Mouse (Mus musculus) neural tube, embryonic 11.5 days (tissue): Measurements from ENCODE around the gene Cyth1. TPM values are rescaled to one million over a fixed set of nuclear protein-coding genes. Genes with fewer than 3 reads are reported as not detected.

Source experiments
- ATAC-seq: fragments of 200-750 bp; cut with Nextera tagmentation; 2 replicates; pipeline ENCODE4 v1.8.0; 2017; ENCODE audit warnings: moderate number of reproducible peaks, mild to moderate bottlenecking, moderate TSS enrichment, moderate library complexity; ENCODE audit not compliant: insufficient read depth, low FRiP score, low TSS enrichment
- DNase-seq: peaks from one replicate; pipeline ENCODE4 v3.0.0-alpha.2; 2015; ENCODE audit warnings: low spot score
- H3K27ac ChIP-seq: fragments of 300-500 bp; sonication (generic); 2 replicates; pipeline ENCODE4 v1.5.1; 2014; ENCODE audit warnings: low read depth, mild to moderate bottlenecking, low read length
- H3K27me3 ChIP-seq: fragments of 300-500 bp; sonication (generic); 2 replicates; pipeline ENCODE4 v1.6.1; 2014; ENCODE audit warnings: mild to moderate bottlenecking, low read length, mixed read lengths; ENCODE audit not compliant: control insufficient read depth, insufficient read depth
- H3K36me3 ChIP-seq: fragments of 300-500 bp; sonication (generic); 2 replicates; pipeline ENCODE4 v1.6.1; 2014; ENCODE audit warnings: mild to moderate bottlenecking, low read length, moderate library complexity, mixed read lengths; ENCODE audit not compliant: control insufficient read depth, insufficient read depth
- H3K4me1 ChIP-seq: fragments of 300-500 bp; sonication (generic); 2 replicates; pipeline ENCODE4 v1.6.1; 2014; ENCODE audit warnings: low read length, mixed read lengths; ENCODE audit not compliant: control insufficient read depth, insufficient read depth
- H3K4me2 ChIP-seq: fragments of 300-500 bp; sonication (generic); 2 replicates; pipeline ENCODE4 v1.6.1; 2014; ENCODE audit warnings: low read depth, mild to moderate bottlenecking, moderate library complexity
- H3K4me3 ChIP-seq: fragments of 300-500 bp; sonication (generic); 2 replicates; pipeline ENCODE4 v1.5.1; 2014; ENCODE audit warnings: low read depth, low read length
- H3K9ac ChIP-seq: fragments of 300-500 bp; sonication (generic); 2 replicates; pipeline ENCODE4 v1.6.1; 2014; ENCODE audit warnings: mild to moderate bottlenecking, low read length
- H3K9me3 ChIP-seq: fragments of 300-500 bp; sonication (generic); 2 replicates; pipeline ENCODE4 v1.6.1; 2016; ENCODE audit warnings: low read length; ENCODE audit not compliant: control insufficient read depth
- WGBS: fragments of 180-500 bp; shearing (Covaris S2); extraction: QIAGEN DNeasy Blood & Tissue Kit; methylation state at CpG from one replicate; pipeline ENCODE4 v1.1.7; 2014; 5-methylcytosine and 5-hydroxymethylcytosine counted together
- polyA plus RNA-seq: library from polyadenylated mRNA; unstranded; fragments of >200 nt; fragmentation: Nextera tagmentation; extraction: Ambion mirVana; gene quantifications from 2 replicates; pipeline ENCODE4 v1.2.1, GENCODE M21; 2014

Cyth1 gene
- polyA plus RNA-seq, 1 experiment from 2014 or later = 15.8 TPM

DNA sequence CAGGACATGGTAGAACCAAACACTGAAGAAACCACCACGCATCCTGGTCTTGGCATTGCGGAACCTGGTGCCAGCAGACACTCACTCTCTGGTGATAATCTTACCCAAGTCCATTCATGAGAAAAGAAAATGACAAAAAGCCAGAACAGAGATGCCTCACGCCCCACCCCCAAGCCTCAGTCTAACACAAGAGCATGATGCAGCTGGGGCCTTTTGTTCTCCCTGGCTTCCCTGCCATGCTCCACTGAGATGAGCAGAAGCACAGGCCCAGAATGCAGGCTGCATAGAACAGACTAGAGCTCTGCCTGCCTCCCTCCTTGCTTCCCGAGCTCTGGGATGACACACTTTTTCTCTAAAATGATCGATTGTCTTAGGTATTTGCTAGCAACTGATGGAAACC is 14.8 kb upstream of the Cyth1 start:
- Histone ChIP-seq H3K4me1 (no peaks in the 10 kb centered on the region), H3K36me3 (peaks cover 33% of the 10 kb centered on the region), H3K27me3 (no peaks in the 10 kb centered on the region), H3K9ac (no peak overlapping the region), H3K27ac (no peak overlapping the region), H3K9me3 (no peaks in the 10 kb centered on the region), H3K4me2 (no peak overlapping the region), H3K4me3 (no peak overlapping the region)
- DNase-seq (peak; percentile 4), ATAC-seq (no peak)
- 91% methylated on average over 5 of the region's 5 CpGs for WGBS

DNA sequence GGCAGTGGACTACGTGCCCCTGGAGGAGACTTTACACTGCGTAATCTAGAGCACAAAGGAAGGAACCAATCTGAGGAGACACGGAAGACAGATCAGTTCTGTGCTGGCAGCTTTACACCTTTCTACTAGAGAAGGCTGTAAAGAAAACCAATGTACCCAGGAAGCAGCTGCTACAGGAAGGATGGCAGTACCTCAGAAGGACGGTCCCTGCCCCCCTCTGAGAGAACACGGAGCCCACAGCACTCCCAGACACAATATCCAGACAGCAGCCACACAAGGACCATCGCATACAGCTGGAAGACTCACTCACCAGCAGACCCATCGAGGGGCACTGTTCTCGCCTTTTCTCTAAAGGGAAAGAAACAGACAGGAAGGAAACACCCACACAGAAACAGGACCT is 11.7 kb upstream of the Cyth1 start:
- Histone ChIP-seq H3K27me3 (no peaks in the 10 kb centered on the region), H3K9me3 (no peaks in the 10 kb centered on the region), H3K4me3 (no peak overlapping the region), H3K27ac (no peak overlapping the region), H3K36me3 (peaks cover 25% of the 10 kb centered on the region), H3K4me2 (no peak overlapping the region), H3K9ac (no peak overlapping the region), H3K4me1 (no peaks in the 10 kb centered on the region)
- DNase-seq = no peak
- 93% methylated on average over 8 of the region's 8 CpGs for WGBS
- no peak for ATAC-seq

DNA sequence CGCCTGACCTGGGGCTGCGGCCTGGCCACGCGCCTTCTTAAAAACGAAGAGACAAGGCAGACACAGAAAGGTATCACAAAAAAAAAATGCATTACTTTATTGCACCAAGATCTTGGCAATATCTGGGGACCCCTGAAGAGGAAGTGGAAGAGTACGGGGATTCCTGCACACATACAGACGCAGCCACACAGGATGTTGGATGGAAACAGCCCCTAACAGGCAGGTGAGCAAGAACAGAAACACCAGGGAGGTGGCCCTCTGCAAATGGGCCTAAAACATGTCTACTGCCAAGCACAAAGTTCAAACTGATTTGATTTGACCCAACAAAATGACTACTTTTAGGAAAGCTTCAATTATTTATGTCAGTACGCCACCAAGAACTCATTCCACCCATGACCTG is 11.2 kb upstream of the Cyth1 start:
- no peak overlapping the region for H3K27ac ChIP-seq
- no peak overlapping the region for H3K4me2 ChIP-seq
- no peak for DNase-seq
- H3K4me1 ChIP-seq = no peaks in the 10 kb centered on the region
- H3K27me3 ChIP-seq = no peaks in the 10 kb centered on the region
- no peaks in the 10 kb centered on the region for H3K9me3 ChIP-seq
- WGBS = 95% methylated on average over 8 of the region's 8 CpGs
- H3K4me3 ChIP-seq = no peak overlapping the region
- H3K36me3 ChIP-seq = peaks cover 25% of the 10 kb centered on the region
- ATAC-seq = no peak
- H3K9ac ChIP-seq = no peak overlapping the region

DNA sequence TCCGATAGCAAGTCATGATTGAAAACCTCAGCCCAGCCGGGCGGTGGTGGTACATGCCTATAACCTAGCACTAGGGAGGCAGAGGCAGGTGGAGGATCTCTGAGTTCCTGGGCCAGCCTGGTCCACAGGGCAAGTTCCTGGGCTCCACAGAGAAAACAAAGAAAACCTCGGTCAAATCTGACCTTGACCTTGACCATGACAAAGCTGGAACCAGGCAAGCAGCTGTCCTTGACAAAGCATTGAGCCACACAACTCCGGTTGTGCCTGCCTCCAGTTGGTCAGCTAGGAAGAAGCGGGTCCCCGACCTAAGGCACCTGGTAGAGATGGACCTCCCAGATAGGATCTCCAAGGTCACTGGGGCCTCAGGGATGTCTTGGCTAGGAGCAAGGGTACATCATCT is 8.0 kb upstream of the Cyth1 start:
- ATAC-seq = no peak
- Histone ChIP-seq H3K4me1 (no peaks in the 10 kb centered on the region), H3K4me3 (no peak overlapping the region), H3K9me3 (no peaks in the 10 kb centered on the region), H3K27ac (no peak overlapping the region), H3K36me3 (peaks cover 14% of the 10 kb centered on the region; the same call in 1 of the 2 replicates), H3K9ac (no peak overlapping the region), H3K4me2 (no peak overlapping the region), H3K27me3 (no peaks in the 10 kb centered on the region)
- 90% methylated on average over 7 of the region's 7 CpGs for WGBS
- DNase-seq = no peak

DNA sequence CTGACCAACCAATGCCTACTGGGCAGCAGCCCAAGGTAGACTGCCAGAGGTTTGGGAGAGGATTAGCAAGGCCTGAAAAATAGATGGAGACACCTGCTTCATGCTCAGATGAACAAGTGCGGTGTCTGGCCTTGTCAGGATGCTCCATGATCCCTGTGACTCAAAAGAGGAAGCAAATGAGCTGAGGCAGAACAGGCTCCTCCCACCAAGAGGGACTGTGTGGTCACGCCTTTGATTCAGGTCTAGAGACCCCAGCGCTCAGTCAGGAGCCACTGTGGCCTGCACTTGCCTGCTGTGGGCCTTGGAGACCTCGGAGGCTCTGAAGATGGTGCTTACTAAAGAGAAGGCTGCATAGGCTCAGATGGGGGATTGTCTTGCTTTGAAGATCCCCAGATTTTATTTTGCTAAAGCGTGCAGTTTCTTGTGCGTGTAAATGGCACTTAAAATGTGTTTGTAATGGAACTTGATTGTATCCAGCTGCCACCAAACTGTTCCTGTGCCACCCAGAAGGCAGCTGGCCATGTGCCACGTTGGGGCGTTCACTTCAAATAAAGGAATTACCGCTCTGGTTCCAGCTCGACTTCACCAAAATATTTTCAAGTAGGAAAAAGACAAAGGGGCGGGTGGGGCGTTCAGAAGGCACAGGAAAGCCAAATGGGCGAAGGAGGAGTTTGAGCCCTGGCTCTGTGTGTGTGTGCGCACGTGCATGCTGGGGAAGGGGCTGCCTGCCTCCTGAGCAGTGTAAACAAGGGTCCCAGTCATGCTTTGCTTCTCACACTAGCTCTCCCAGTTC is 6.0 kb upstream of the Cyth1 start:
- Histone ChIP-seq H3K4me2 (no peak overlapping the region), H3K27ac (no peak overlapping the region), H3K36me3 (peaks cover 9% of the 10 kb centered on the region; the same call in 1 of the 2 replicates), H3K4me3 (no peak overlapping the region), H3K4me1 (no peaks in the 10 kb centered on the region), H3K27me3 (no peaks in the 10 kb centered on the region), H3K9me3 (no peaks in the 10 kb centered on the region), H3K9ac (no peak overlapping the region)
- no peak for ATAC-seq
- 55% methylated on average over 15 of the region's 15 CpGs for WGBS
- DNase-seq = no peak

DNA sequence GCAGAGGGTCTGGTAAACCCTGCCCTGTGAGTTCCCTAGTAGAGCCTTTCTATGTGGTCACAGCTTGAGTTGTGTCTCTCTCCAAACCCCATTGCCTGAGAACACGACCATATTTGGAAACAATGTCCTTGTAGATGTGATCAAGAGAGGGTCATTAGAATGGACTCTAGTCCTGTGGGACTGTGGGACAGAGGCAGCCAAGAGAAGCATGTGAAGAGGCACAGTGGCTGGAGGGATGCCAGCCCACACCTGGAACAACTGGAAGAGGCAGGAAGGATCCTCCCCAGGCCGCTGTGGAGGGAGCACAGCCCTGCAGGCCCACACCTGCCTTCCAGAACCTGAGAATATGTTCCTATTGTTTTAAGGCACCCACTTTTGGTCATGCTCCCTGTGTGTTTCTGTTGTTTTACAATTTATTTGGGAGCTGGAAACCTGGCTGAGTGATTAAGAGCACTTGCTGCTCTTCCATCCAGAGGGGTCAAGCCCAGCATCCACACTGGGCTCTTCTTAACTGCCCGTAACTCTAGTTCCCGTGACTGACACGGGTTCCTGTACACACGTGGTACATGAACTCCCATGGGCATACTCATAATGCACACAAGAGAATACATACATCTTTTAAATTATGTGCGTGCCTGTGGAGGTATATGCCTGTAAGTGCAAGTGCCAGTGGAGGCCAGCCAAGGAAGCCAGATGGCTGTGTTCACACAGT is 5.2 kb upstream of the Cyth1 start:
- Histone ChIP-seq H3K4me3 (no peak overlapping the region), H3K9ac (no peak overlapping the region), H3K27me3 (no peaks in the 10 kb centered on the region), H3K4me1 (0 out of 2 replicates have a peak, but pooled peaks cover 2% of the 10 kb centered on the region), H3K27ac (no peak overlapping the region), H3K36me3 (peaks cover 7% of the 10 kb centered on the region; the same call in 1 of the 2 replicates), H3K4me2 (no peak overlapping the region), H3K9me3 (no peaks in the 10 kb centered on the region)
- DNase-seq (no peak), ATAC-seq (no peak)
- 85% methylated on average over 7 of the region's 7 CpGs for WGBS

DNA sequence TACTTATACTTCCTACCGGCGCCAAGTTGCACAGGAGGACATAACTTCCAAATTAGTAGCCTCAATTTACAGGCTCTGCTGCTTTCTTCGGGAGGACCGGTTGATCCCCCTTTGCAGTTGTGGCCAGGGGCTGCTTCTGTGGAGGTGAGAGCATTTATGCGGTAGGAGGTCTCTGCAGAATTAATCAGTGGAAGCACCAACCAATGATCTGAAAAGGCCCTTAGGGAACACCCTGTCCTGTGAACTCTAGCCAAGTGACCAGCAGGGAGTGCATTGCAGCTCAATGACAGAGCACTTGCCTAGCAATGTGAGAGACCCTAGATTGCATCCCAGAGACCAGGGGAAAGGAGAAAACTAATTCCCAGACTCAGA is 606 bp upstream of the Cyth1 start:
- 0 out of 2 replicates have a peak, but pooled peaks have one; percentile 21 for ATAC-seq
- no peak overlapping the region for H3K27ac ChIP-seq
- no peaks in the 10 kb centered on the region for H3K36me3 ChIP-seq
- no peaks in the 10 kb centered on the region for H3K27me3 ChIP-seq
- peak overlapping the region; percentile 83 for H3K4me3 ChIP-seq
- no peaks in the 10 kb centered on the region for H3K9me3 ChIP-seq
- DNase-seq = no peak
- H3K4me1 ChIP-seq = peaks cover 11% of the 10 kb centered on the region
- under 1% methylated on average over 5 of the region's 5 CpGs for WGBS
- peak overlapping the region; percentile 40 for H3K4me2 ChIP-seq
- no peak overlapping the region for H3K9ac ChIP-seq

DNA sequence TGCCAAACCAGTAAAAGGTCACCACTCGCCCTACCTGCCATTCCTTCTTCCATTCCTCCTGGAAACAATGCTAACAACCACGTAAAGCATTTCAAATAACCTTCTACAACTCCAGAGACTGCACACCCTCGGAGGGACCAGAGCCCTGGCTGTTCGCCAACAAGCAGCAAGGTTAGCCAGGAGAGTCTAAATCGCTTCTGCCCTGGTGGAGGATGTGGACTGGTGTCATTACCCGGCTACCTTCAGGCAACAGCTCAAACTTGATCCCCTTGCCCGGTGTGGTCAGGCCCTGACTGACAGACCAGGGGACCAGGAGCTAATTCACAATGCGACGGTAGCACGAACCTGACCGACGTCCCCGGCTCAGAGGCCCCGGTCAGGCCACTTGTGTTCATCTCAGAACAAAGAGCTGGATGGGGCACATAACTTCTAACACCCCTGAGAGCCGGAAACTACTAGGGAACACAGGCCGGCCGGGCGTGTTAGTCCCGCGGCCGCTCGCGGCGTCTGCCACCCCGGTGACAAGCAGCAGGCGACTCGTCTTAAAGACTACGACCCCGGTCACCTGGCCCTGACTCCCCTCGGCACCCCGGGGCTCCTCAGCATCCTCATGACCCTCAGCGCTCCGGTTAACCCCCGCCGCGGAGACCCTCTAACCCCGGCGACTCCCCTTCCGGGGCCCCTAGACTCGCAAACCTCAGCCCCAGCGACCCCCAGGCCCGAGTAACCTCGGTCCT is 865 bp downstream of the Cyth1 start:
- peak; percentile 18 for ATAC-seq

More for the DNA sequence above, 865 bp downstream of the Cyth1 start:
- Histone ChIP-seq H3K4me1 (peaks cover 11% of the 10 kb centered on the region), H3K27ac (peak overlapping the region; percentile 46; the same call in 1 of the 2 replicates), H3K27me3 (no peaks in the 10 kb centered on the region), H3K9me3 (no peaks in the 10 kb centered on the region), H3K4me3 (peak overlapping the region; percentile 83), H3K9ac (peak overlapping the region; percentile 83), H3K4me2 (peak overlapping the region; percentile 94), H3K36me3 (no peaks in the 10 kb centered on the region)
- WGBS = 2% methylated on average over 43 of the region's 43 CpGs
- peak; percentile 40 for DNase-seq
